Mouse (Mus musculus): ENCODE measurements around the gene Cemip.

DNA sequence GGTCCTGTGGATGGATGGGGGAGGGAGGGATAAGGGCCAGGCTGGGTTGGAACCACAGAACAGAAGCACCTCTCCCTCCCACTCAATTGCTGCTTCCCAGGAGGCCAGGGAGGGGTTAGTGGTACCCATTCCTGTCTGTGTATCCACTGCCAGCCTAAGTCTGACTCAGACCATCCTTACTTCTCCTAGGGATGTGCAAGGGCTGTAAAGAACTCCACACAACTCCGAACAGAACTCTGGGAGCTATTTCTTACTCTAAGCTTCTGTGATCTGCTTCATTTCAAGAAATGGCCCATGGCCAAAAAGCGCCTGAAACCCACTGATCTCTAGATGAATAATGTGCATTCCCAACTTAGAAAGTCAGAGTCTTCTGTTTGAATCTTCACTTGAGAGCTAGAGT is 146.2 kb downstream of the Cemip start:
- TF ChIP-seq CTCF (IDR thresholded peaks at IDR 0.05; ENCODE audit: low read depth, low read length), result no peak
- TF ChIP-seq POLR2A (IDR thresholded peaks at IDR 0.05; ENCODE audit: extremely low read depth, insufficient read depth, low read length), result no peak

All from liver, adult 2 months (tissue).